Mouse (Mus musculus) cortical plate, adult 2 months (tissue): ENCODE measurements around the gene Noct.

Experiments used
- CTCF ChIP-seq: fragments of 200-500 bp; IDR thresholded peaks from 2 replicates; pipeline ENCODE4 v1.5.1; 2011; ENCODE audit warnings: mild to moderate bottlenecking, control low read depth, low read length; ENCODE audit not compliant: insufficient read depth; ENCODE audit errors: extremely low read depth
- POLR2A ChIP-seq: fragments of 200-500 bp; IDR thresholded peaks from 2 replicates; pipeline ENCODE4 v1.6.1; 2011; ENCODE audit warnings: mild to moderate bottlenecking, low read length, control low read depth; ENCODE audit not compliant: insufficient read depth; ENCODE audit errors: extremely low read depth

GRCm38 (mm10) chr3:51238515-51238914 is 14.3 kb downstream of the Noct start:
- TF ChIP-seq CTCF, result no peak
- no peak for TF ChIP-seq POLR2A
